Mouse (Mus musculus): Measurements from ENCODE around the gene Olfr745. TPM values are rescaled to one million over a fixed set of nuclear protein-coding genes. Genes with fewer than 3 reads are reported as not detected.

Olfr745 gene
- not detected for total RNA-seq (2021)
- long read RNA-seq, experiment 1: 0 reads
- long read RNA-seq, experiment 2: 0 reads

DNA sequence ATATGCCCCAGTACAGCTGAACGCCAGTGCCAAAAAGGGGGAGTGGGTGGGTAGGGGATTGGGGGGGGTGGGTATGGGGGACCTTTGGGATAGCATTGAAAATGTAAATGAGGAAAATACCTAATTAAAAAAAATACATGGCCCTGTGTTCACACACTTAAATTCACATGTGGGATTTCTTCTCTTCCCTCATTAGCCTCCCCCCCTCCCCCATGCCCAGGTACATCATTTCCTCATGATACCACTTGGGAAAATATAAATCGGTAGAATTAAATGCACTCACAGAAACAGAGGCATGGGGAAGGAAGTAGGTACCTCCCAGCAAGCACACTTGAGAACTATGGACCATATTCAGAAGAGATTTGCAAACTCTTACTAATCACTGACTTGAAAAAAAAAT lies at the start of gene Olfr745:
Gene Olfr745, plus strand, starts transcription at position 301 of the 400 bp plus-strand sequence.
- no peak for DNase-seq (ENCODE audit: low spot score in 2 of 2)

DNA sequence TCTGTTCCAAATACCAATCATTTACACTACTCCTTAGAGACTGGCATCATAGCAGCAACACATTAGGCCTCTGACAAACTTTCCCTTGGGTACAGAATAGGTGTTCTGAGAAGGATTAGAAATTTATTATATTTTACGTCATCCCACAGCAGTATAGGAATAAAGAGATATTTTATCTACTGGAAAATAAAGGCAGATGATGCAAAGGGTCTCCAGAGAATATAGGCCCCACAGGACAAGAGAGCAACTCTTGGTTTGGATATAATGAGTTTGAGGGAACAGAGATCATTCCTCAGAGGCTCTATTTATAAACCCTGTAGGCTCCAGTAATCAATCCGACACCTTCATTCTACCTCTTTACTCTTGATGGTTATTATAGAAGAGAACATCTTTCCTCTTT lies 24.6 kb upstream of the Olfr745 start, which contains the start of gene Olfr744:
Gene Olfr744, plus strand, starts transcription at position 301 of the 400 bp plus-strand sequence.
- no peak for DNase-seq (ENCODE audit: low spot score in 2 of 2)

DNA sequence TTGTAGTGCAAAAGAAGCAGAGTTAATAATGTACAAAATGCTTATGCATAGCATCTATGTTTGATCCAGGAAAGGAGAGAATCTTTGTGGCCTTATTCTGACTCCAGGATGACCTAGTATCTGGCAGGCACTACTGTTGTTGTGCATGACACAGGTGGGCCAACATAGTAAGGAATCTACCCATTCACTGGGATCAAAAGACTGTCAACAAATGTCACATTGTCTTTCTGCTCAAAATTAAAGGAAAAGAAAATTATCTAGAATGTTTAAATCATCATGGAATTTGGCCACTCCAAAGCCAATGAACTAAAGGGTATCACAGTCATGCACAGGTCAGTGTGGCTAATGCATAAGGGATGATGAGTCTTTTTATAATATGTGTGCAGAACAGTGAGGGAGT lies 7.6 kb downstream of the Olfr745 start, which contains the start of gene Olfr746:
Gene Olfr746, plus strand, starts transcription at position 301 of the 400 bp plus-strand sequence.
- DNase-seq (ENCODE audit: low spot score in 2 of 2): no peak

DNA sequence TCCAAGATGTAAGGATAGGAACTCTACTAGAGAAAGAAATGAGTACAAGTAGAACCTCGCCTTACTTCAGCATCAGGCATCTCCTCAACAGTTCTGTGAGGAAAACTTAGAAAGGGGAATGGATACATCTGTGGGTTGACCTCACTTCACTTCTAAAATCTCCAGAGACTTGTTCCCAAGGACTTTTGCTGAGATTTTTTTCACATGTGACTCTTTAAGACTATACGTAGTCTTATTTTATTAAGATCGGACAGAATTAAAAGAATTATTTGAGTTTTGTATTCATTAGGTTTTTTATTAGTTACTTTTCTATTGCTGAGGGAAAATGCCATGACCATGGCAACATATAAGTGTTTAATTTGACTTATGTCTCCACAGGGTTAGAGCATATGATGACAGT lies 53.9 kb downstream of the Olfr745 start, which contains the start of gene Olfr747:
Gene Olfr747, minus strand, starts transcription at position 101 of the 400 bp plus-strand sequence.
- no peak for DNase-seq (ENCODE audit: low spot score in 2 of 2)

Other genes starting within 250 kb of the Olfr745 start
- gene Olfr738, start 231.8 kb upstream of the Olfr745 start, total RNA-seq (2021): not detected
- gene Olfr739, start 220.8 kb upstream of the Olfr745 start, total RNA-seq (2021): not detected
- not detected for gene Olfr740, start 193.8 kb upstream of the Olfr745 start, total RNA-seq (2021)
- gene Olfr741, start 166.7 kb upstream of the Olfr745 start, total RNA-seq (2021): not detected
- not detected for gene Olfr742, start 135.8 kb upstream of the Olfr745 start, total RNA-seq (2021)
- gene Olfr743, start 117.5 kb upstream of the Olfr745 start, total RNA-seq (2021): not detected
- gene Olfr744, start 24.5 kb upstream of the Olfr745 start, total RNA-seq (2021): not detected
- not detected for gene Olfr746, start 7.7 kb downstream of the Olfr745 start, total RNA-seq (2021)
- gene Olfr747, start 53.8 kb downstream of the Olfr745 start, total RNA-seq (2021): not detected
- not detected for gene Olfr748, start 68.0 kb downstream of the Olfr745 start, total RNA-seq (2021)
- gene Olfr749, start 105.7 kb downstream of the Olfr745 start, total RNA-seq (2021): not detected
- 10 to 100 TPM; 27.9 to 32.7 TPM for gene Ttc5, start 146.1 kb downstream of the Olfr745 start, total RNA-seq (2021)
- gene Ccnb1ip1, start 168.3 kb downstream of the Olfr745 start, total RNA-seq (2021): not detected
- 10 to 100 TPM; 22.2 to 29.4 TPM for gene Parp2, start 168.5 kb downstream of the Olfr745 start, total RNA-seq (2021)
- 10 to 100 TPM in 1 of 2 experiments, 1 to 10 TPM in 1; 9.7 to 12.2 TPM for gene Tep1, start 231.2 kb downstream of the Olfr745 start, total RNA-seq (2021)

Data from gastrocnemius, postnatal 4 days (tissue).